Mouse (Mus musculus) kidney, postnatal 10 days (tissue): Measurements from ENCODE around the gene Gm11032.
"Not testable (repeated sequence)": the region's sequence is repeated elsewhere in the genome, so short reads cannot be mapped to it uniquely, and the experiment has no call there.

ENCODE experiments used
- DNase-seq: peaks from one replicate; pipeline ENCODE4 v3.0.0; 2021; ENCODE audit warnings: mixed read lengths

Gm11032 gene

GRCm38 (mm10) chr11:4627636-4628035, 7.8 kb downstream of the Gm11032 start:
- peak; percentile 36 for DNase-seq

GRCm38 (mm10) chr11:4629861-4630280, 10.0 kb downstream of the Gm11032 start:
- DNase-seq: peak; percentile 66

- DNase-seq: no peak
Observed at GRCm38 (mm10) chr11:4633420-4633819, 13.6 kb downstream of the Gm11032 start.

- DNase-seq: no peak
Observed at GRCm38 (mm10) chr11:4634395-4634794, 14.5 kb downstream of the Gm11032 start.

- DNase-seq: no peak
Observed at GRCm38 (mm10) chr11:4636782-4637342, 17.0 kb downstream of the Gm11032 start.

- DNase-seq: peak; percentile 99
Observed at GRCm38 (mm10) chr11:4637534-4638234, 17.8 kb downstream of the Gm11032 start, which contains the start of gene Ascc2. Gene Ascc2 (plus strand): TSS chr11:4637747.

- DNase-seq: no peak
Observed at GRCm38 (mm10) chr11:4638261-4638660, 18.4 kb downstream of the Gm11032 start.

- DNase-seq: no peak
Observed at GRCm38 (mm10) chr11:4641185-4641584, 21.3 kb downstream of the Gm11032 start.

- no peak for DNase-seq
Observed at GRCm38 (mm10) chr11:4643722-4644121, 23.9 kb downstream of the Gm11032 start.

GRCm38 (mm10) chr11:4645180-4645579, 25.3 kb downstream of the Gm11032 start:
- not testable (repeated sequence) for DNase-seq

- no peak for DNase-seq
Observed at GRCm38 (mm10) chr11:4646409-4646808, 26.5 kb downstream of the Gm11032 start.

- no peak for DNase-seq
Observed at GRCm38 (mm10) chr11:4659818-4660217, 40.0 kb downstream of the Gm11032 start.

GRCm38 (mm10) chr11:4660309-4661025, 40.6 kb downstream of the Gm11032 start:
- DNase-seq: no peak

GRCm38 (mm10) chr11:4661324-4661723, 41.5 kb downstream of the Gm11032 start:
- DNase-seq: no peak

GRCm38 (mm10) chr11:4661871-4662495, 42.1 kb downstream of the Gm11032 start:
- no peak for DNase-seq

- no peak for DNase-seq
Observed at GRCm38 (mm10) chr11:4662496-4662878, 42.6 kb downstream of the Gm11032 start.
